Mouse (Mus musculus) Patski (cell line): Measurements from ENCODE around the gene Prkcb. TPM values are rescaled to one million over a fixed set of nuclear protein-coding genes. Genes with fewer than 3 reads are reported as not detected.

Experiments
- ATAC-seq: fragments of 100-300 bp; one replicate; pipeline ENCODE4 v1.8.0; 2021
- CTCF ChIA-PET: fragments of 350-600 bp; sonication (Branson Sonifier 250); formaldehyde crosslinking; loops from one replicate; lab custom pipeline; 2022; ENCODE audit warnings: inconsistent platforms; lab: Charles Lee
- POLR2A ChIA-PET: fragments of 350-600 bp; sonication (Branson Sonifier 250); formaldehyde crosslinking; loops from one replicate; lab custom pipeline; 2022; ENCODE audit warnings: antibody characterized with exemption, inconsistent platforms; lab: Charles Lee
- DNase-seq: peaks from one replicate; pipeline ENCODE4 v3.0.0-alpha.2; 2011; ENCODE audit warnings: low read depth, low spot score
- H3K27me3 ChIP-seq: fragments of 371-371 bp; one replicate; pipeline ENCODE4 v1.5.1; 2021
- CTCF ChIP-seq: fragments of 100-300 bp; IDR thresholded peaks from one replicate; pipeline ENCODE4 v1.5.1; 2021
- in situ Hi-C: fragments of 300-500 bp; cut with MboI; formaldehyde crosslinking; loops from 3 replicates; pipeline ENCODE4 v1.11.1; 2018; ENCODE audit warnings: low pct_unique_long_range_greater_than_20kb, mixed read lengths
- polyA plus RNA-seq: library from polyadenylated mRNA; unstranded; gene quantifications from one replicate; pipeline ENCODE4 v1.2.3, GENCODE M21; 2021

Prkcb gene
- polyA plus RNA-seq, 1 experiment from 2014 or later, result not detected

DNA sequence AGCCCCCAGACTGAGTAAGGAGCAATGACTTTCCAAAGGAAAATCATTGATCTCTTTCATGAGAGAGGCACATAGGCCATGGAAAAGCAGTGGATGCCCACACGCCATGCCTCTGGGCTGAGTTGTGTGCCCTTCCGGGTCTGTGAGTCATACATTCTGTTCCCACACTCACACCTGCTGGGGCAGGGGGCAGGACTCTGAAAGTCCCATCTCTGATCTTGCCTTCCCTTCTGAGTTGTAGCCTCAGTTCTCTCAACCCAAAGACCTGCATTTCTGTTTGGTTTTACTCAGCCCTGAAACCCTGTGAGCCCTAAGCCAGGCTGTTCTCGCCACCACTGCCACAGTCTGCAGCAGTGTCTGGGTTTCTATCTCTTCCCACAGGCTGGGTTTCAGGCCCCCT is 109.1 kb downstream of the Prkcb start:
- in situ Hi-C loops, result no loop called here
- ChIA-PET POLR2A (no interaction called here), CTCF (no interaction called here)
- H3K27me3 ChIP-seq, result peaks cover 5% of the 10 kb centered on the region
- ATAC-seq, result no peak
- TF ChIP-seq CTCF, result no peak
- no peak for DNase-seq

DNA sequence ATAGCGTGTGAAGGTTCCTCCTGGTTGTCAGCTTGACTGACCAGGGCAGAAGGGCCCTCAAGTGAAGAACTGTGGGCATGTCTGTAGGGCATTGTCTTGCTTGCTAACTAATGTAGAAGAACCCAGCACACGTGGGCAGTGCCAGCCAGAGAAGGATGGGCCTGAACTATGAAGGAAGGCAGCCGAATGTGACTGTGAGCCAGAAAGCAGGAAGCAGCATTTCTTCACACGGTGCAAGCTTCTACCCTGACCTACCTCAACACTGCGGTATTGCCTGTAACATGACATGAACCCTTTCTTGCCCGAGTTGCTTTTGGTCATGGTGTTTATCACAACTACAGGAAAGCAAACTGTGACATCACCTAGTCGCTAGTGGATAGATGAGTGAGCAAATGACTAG is 113.5 kb downstream of the Prkcb start:
- no peak for ATAC-seq
- no peak for DNase-seq
- POLR2A ChIA-PET, result no interaction called here
- in situ Hi-C loops, result no loop called here
- no peaks in the 10 kb centered on the region for H3K27me3 ChIP-seq
- CTCF ChIA-PET, result no interaction called here
- no peak for TF ChIP-seq CTCF

DNA sequence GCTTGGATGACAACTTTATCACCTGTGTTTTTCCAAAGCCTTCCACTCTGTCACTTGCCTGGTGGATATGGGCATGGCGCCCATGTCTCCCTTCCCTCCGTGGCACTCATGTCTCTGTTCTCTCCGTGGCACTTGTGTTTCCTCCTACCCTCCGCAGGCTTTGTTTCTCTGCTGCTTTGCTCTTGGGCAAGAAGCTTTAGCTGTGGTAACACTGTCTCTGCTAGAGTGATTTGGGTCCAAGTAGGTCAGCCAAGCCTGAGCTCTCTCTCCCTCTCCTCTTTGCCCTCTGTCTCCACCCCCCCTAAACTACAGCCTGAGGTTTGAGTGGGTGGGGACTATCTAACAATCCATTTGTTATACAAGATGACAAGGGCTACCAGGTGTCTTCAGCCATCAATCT is 114.8 kb downstream of the Prkcb start:
- H3K27me3 ChIP-seq, result no peaks in the 10 kb centered on the region
- no peak for ATAC-seq
- ChIA-PET POLR2A (no interaction called here), CTCF (no interaction called here)
- DNase-seq, result no peak
- no peak for TF ChIP-seq CTCF
- in situ Hi-C loops, result no loop called here

DNA sequence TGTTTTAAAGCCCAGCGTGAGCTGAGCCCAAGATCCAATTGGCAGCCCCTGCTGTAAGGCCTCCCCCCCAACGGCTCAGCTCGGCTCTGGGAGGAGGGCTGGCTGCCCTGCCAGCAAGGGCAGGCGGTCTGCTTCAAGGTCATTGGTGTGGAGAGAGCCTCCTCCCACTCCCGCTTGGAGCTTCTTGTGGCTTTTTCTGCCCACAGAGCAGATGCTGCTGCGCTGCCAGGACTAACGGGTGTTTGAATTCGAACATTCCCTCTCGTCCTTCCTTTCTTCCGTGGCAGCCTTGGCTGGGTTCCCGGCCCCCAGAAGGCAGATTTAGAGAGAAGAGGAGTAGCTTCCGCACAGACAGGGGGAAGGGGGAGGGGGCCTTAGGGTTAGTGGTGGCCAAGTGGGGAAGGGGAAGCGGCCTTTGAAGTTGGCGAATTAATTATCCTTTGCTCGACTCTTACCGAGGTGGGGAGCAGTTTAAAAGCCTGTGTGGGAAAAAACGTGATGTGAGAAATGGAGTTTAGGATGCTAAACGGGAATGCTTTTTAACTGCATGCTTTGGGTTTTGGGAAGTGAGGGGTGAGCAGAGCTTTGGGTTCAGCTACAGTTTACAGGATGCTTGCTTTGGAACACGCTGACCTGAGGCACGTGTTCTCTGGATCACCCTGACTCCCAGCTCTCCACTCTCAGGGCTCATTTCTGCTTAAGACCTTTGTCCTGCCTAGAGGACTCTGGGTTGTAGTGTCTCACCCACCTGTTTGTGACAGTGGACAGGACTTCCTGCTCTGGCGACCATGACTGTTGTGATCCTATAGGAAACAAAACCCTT is 116.2 kb downstream of the Prkcb start:
- DNase-seq, result no peak
- H3K27me3 ChIP-seq, result no peaks in the 10 kb centered on the region
- TF ChIP-seq CTCF, result no peak
- ChIA-PET POLR2A (no interaction called here), CTCF (no interaction called here)
- in situ Hi-C loops, result no loop called here
- no peak for ATAC-seq

DNA sequence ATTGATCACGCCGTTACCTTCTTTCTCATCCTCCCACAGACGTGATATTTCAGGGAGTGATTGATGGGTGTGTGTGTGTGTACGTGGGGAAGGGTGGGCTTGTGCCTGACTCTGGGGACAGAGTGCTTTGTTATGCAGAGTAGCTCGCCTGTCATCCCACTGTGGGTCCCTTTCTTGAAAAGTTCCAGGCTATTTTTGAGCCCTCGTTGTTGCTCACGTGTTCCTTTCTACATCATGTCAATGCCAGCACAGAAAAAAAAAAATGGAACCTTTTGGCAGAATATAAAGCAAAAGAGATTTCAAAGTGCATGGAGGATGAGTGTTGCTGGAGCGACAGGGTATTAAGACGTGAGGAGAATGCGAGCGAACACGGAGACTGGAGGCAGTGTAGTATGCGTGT is 118.1 kb downstream of the Prkcb start:
- DNase-seq (no peak), ATAC-seq (no peak)
- in situ Hi-C loops, result no loop called here
- no peak for TF ChIP-seq CTCF
- H3K27me3 ChIP-seq, result no peaks in the 10 kb centered on the region
- ChIA-PET POLR2A (no interaction called here), CTCF (no interaction called here)

DNA sequence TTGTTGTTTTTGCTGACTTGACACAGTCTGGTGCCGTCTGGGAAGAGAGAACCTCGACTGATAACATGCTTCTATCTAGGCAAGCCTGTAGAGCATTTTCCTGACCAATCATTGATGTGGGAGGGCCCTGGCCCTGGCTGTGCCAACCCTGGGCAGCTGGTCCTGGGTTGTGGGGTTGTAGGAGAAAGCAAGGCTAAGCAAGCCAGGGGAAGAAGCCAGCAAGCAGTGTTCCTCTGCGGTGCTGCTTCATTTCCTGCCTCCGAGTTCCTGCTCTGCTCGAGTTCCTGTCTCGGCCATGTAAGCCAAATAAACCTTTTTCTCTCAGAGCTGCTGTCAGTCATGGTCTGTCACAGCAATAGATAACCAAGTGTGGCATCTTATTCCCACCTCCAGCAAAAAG is 121.4 kb downstream of the Prkcb start:
- DNase-seq, result no peak
- TF ChIP-seq CTCF, result no peak
- ChIA-PET CTCF (no interaction called here), POLR2A (no interaction called here)
- H3K27me3 ChIP-seq, result no peaks in the 10 kb centered on the region
- in situ Hi-C loops, result no loop called here
- no peak for ATAC-seq

DNA sequence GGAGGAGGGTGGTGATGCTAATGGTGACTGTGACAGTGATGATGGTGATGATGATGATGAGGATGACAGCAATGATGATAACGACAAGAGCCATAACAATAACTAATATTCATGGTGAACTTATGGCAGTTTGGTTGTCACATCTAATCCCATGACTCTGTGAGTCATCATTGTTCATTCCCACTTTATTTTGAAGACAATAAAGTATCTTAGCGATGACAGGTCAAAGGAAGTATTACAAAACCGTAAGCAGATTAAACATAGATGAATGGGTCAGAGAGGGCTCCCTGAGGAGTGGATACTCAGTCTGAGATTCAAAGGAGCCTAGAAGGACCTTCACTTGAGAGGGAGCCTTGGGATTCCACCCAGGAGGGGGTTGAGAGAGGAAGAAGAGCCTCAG is 122.3 kb downstream of the Prkcb start:
- POLR2A ChIA-PET, result no interaction called here
- no peak for DNase-seq
- CTCF ChIA-PET, result no interaction called here
- no peaks in the 10 kb centered on the region for H3K27me3 ChIP-seq
- ATAC-seq, result no peak
- in situ Hi-C loops, result no loop called here
- no peak for TF ChIP-seq CTCF

DNA sequence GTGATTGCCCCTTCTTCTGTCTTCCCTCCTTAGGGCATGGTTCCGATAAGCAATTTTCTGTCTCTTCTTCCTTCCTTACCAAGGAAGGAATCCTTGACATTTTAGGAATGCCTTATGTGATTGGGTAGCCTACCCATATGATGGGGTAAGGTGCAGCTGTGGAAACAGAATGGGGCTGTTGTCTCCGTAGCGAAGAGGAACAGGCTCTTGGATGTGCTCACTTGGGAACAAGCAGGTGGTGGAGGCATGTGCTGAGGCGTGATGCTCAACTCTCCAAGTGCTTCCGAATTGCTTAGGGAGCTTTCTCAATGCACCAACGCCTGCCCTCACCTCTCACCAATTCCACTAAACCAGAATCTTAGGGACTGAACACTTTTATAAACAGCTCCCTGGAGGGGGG is 124.7 kb downstream of the Prkcb start:
- ChIA-PET POLR2A (no interaction called here), CTCF (no interaction called here)
- no peak for TF ChIP-seq CTCF
- DNase-seq, result no peak
- no peak for ATAC-seq
- in situ Hi-C loops, result no loop called here
- no peaks in the 10 kb centered on the region for H3K27me3 ChIP-seq

DNA sequence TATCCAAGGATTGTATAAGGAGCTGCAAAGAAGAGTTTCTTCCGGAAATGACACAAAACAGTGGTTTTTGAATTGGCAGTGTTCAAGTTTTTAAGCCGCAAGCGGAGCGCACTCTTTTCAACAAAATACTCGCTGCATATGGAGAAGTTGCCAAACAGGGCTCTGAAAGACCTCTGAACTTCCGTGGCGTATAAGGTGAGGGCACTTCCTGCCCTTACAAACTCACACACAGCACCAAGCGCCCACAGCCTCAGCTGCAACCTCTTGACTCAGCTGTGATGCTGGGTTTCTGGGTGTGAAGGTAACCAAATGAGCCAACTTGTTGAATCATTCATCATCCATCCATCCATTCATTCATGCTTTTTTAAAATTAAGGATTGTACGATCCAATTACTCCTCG is 125.6 kb downstream of the Prkcb start:
- in situ Hi-C loops, result no loop called here
- no peak for ATAC-seq

DNA sequence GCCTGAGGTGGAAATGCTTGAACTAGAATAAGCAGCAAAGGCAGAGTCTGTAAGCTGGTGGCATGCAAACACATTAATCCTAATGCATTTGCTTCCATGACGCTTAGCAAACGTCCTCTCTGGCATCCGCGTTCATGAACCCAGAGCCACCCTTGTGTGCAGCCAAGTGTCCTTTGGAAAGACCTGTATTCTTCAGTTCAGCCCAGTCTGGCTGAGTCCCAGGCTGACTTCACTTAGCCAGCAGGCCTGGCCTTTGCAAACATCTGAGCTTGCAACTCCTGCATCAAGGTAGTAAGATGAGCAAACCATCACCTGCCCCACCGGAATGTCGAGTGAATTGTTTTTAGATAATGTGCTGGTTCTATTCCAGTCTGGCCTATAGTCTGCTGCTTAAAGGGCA is 126.1 kb downstream of the Prkcb start:
- ChIA-PET POLR2A (no interaction called here), CTCF (no interaction called here)

More for the DNA sequence above, 125.6 kb downstream of the Prkcb start:
- ChIA-PET POLR2A (no interaction called here), CTCF (no interaction called here)
- H3K27me3 ChIP-seq, result no peaks in the 10 kb centered on the region
- no peak for DNase-seq
- no peak for TF ChIP-seq CTCF

DNA sequence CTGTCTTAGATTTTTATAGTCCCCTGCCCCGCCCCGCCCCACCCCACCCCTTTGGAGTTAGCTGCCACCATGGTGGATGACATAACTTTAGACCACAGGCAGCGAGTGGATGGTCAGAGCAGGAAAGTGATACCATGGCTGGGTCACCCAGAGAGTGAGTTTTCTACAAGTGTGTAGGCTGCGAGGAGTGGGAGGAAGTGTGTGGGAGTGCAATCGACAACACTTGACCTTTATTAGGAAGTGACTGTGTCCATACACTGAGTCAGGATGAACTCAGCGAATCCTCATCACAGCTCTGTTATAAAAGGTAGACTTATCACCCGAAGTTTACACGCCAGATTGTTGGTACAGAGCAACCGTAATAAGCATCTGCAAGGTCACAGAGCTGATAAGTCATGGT is 126.8 kb downstream of the Prkcb start:
- no peaks in the 10 kb centered on the region for H3K27me3 ChIP-seq
- ATAC-seq (no peak), DNase-seq (no peak)
- CTCF ChIA-PET, result no interaction called here
- POLR2A ChIA-PET, result no interaction called here
- no peak for TF ChIP-seq CTCF
- in situ Hi-C loops, result no loop called here

More for the DNA sequence above, 126.1 kb downstream of the Prkcb start:
- no peak for DNase-seq
- in situ Hi-C loops, result no loop called here
- no peak for TF ChIP-seq CTCF
- H3K27me3 ChIP-seq, result no peaks in the 10 kb centered on the region
- no peak for ATAC-seq

DNA sequence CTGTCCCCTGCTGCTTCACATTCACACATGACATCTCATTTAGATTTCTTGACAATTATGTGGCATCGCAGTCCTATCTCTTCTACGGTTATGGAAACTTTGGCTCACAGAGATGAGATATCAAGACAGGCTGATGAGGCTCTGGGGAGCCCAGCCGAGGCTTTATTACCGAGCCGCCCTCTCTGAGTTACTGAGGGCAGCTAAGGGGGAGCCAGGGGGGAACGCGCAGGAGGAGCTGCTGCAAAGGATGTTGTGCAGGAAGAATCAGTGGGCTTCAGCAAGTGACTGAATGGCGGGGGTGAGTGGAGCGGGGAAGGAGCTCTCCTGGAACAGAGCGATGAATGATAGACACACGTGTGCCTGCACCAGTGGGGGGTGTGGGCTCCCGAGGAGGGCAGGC is 127.4 kb downstream of the Prkcb start:
- ATAC-seq, result no peak
- TF ChIP-seq CTCF, result no peak
- DNase-seq, result no peak
- ChIA-PET CTCF (no interaction called here), POLR2A (no interaction called here)
- H3K27me3 ChIP-seq, result no peaks in the 10 kb centered on the region
- in situ Hi-C loops, result no loop called here
